Mouse (Mus musculus): Measurements from ENCODE around the gene Ddx43. TPM values are rescaled to one million over a fixed set of nuclear protein-coding genes. Genes with fewer than 3 reads are reported as not detected.

Gene Ddx43
- polyA plus RNA-seq, 1 experiment from 2014 or later, result 0.75 TPM

GRCm38 (mm10) chr9:78450404-78450803 is 54.8 kb downstream of the Ddx43 start:
- H3K27me3 ChIP-seq (ENCODE audit: control insufficient read depth, insufficient read depth, low read length), result peaks cover 16% of the 10 kb centered on the region
- peaks cover 42% of the 10 kb centered on the region for H3K36me3 ChIP-seq (replicated peaks; ENCODE audit: control insufficient read depth, insufficient read depth)
- no peak overlapping the region for H3K4me2 ChIP-seq (replicated peaks)
- H3K4me3 ChIP-seq (replicated peaks; ENCODE audit: low read length), result no peak overlapping the region
- ATAC-seq (ENCODE audit: low FRiP score) (no peak), DNase-seq (ENCODE audit: low spot score) (no peak)
- H3K9ac ChIP-seq, result no peak overlapping the region
- peaks cover 12% of the 10 kb centered on the region for H3K4me1 ChIP-seq (replicated peaks; ENCODE audit: control insufficient read depth, insufficient read depth, low read length)
- no peak overlapping the region for H3K27ac ChIP-seq
- no peaks in the 10 kb centered on the region for H3K9me3 ChIP-seq (ENCODE audit: control insufficient read depth, low read length)
- WGBS, result 79% methylated on average over 5 of the region's 5 CpGs

DNA sequence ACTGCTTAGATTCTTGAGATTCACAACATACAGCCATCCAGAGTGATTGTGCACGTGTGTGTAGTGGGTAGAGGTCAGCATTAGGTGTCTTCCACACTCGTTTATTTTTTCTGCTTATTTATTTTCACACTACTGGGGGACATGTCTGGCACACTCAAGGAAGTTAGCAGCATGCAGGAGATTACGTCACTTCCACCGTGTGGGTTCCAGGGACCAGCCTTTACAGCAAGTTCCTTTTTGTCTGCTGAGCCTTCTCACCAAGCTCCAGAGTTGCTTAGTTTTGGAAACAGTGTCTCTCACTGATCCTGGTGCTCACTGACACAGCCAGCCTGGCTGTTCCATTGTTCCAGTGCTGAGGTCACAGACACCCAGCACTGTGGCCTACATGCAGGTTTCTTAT is 55.8 kb downstream of the Ddx43 start:
- Histone ChIP-seq H3K36me3 (replicated peaks; ENCODE audit: control insufficient read depth, insufficient read depth) (peaks cover 42% of the 10 kb centered on the region), H3K4me2 (replicated peaks) (no peak overlapping the region), H3K27me3 (ENCODE audit: control insufficient read depth, insufficient read depth, low read length) (peaks cover 8% of the 10 kb centered on the region), H3K9ac (no peak overlapping the region), H3K4me3 (replicated peaks; ENCODE audit: low read length) (no peak overlapping the region), H3K4me1 (replicated peaks; ENCODE audit: control insufficient read depth, insufficient read depth, low read length) (peaks cover 12% of the 10 kb centered on the region), H3K9me3 (ENCODE audit: control insufficient read depth, low read length) (no peaks in the 10 kb centered on the region), H3K27ac (no peak overlapping the region)
- no peak for ATAC-seq (ENCODE audit: low FRiP score)
- DNase-seq (ENCODE audit: low spot score), result no peak
- WGBS, result 85% methylated on average over 4 of the region's 4 CpGs

GRCm38 (mm10) chr9:78457026-78457425 is 61.4 kb downstream of the Ddx43 start:
- Histone ChIP-seq H3K36me3 (replicated peaks; ENCODE audit: control insufficient read depth, insufficient read depth) (peaks cover 62% of the 10 kb centered on the region), H3K9ac (no peak overlapping the region), H3K27me3 (ENCODE audit: control insufficient read depth, insufficient read depth, low read length) (no peaks in the 10 kb centered on the region), H3K4me2 (replicated peaks) (no peak overlapping the region), H3K4me1 (replicated peaks; ENCODE audit: control insufficient read depth, insufficient read depth, low read length) (no peaks in the 10 kb centered on the region), H3K4me3 (replicated peaks; ENCODE audit: low read length) (no peak overlapping the region), H3K27ac (no peak overlapping the region), H3K9me3 (ENCODE audit: control insufficient read depth, low read length) (no peaks in the 10 kb centered on the region)
- 92% methylated on average over 8 of the region's 8 CpGs for WGBS
- ATAC-seq (ENCODE audit: low FRiP score) (no peak), DNase-seq (ENCODE audit: low spot score) (no peak)

DNA sequence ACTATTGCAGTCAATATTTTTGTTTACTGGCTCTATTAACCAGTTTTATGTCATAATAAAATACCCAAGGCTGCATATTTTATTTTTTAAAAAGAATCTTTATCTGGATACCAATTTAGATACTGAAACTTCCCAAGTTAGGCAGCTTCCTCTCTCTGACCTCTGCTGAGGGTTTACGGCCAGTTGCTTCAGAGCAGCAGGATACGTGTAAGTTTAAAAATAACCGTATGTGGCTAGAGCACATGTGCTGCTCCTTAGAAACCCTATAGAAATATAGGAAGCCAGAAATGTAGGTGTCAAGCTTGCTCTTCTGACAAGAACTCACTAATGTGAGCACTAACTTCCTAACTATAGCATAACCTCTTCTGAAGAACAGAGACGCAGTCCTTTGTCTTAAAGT is 67.8 kb downstream of the Ddx43 start:
- peaks cover 81% of the 10 kb centered on the region for H3K36me3 ChIP-seq (replicated peaks; ENCODE audit: control insufficient read depth, insufficient read depth)
- H3K4me1 ChIP-seq (replicated peaks; ENCODE audit: control insufficient read depth, insufficient read depth, low read length), result no peaks in the 10 kb centered on the region
- no peak overlapping the region for H3K4me2 ChIP-seq (replicated peaks)
- H3K4me3 ChIP-seq (replicated peaks; ENCODE audit: low read length), result no peak overlapping the region
- H3K27me3 ChIP-seq (ENCODE audit: control insufficient read depth, insufficient read depth, low read length), result no peaks in the 10 kb centered on the region
- 93% methylated on average over 4 of the region's 4 CpGs for WGBS
- ATAC-seq (ENCODE audit: low FRiP score) (no peak), DNase-seq (ENCODE audit: low spot score) (no peak)
- H3K27ac ChIP-seq, result no peak overlapping the region
- no peaks in the 10 kb centered on the region for H3K9me3 ChIP-seq (ENCODE audit: control insufficient read depth, low read length)
- H3K9ac ChIP-seq, result no peak overlapping the region

GRCm38 (mm10) chr9:78465725-78466124 is 70.1 kb downstream of the Ddx43 start:
- ATAC-seq (ENCODE audit: low FRiP score), result no peak
- no peaks in the 10 kb centered on the region for H3K4me1 ChIP-seq (replicated peaks; ENCODE audit: control insufficient read depth, insufficient read depth, low read length)
- no peaks in the 10 kb centered on the region for H3K27me3 ChIP-seq (ENCODE audit: control insufficient read depth, insufficient read depth, low read length)
- no peak overlapping the region for H3K9ac ChIP-seq
- no peak overlapping the region for H3K27ac ChIP-seq
- no peaks in the 10 kb centered on the region for H3K9me3 ChIP-seq (ENCODE audit: control insufficient read depth, low read length)
- WGBS, result 93% methylated on average over 3 of the region's 3 CpGs
- no peak overlapping the region for H3K4me3 ChIP-seq (replicated peaks; ENCODE audit: low read length)
- H3K4me2 ChIP-seq (replicated peaks), result no peak overlapping the region
- peaks cover 88% of the 10 kb centered on the region for H3K36me3 ChIP-seq (replicated peaks; ENCODE audit: control insufficient read depth, insufficient read depth)
- no peak for DNase-seq (ENCODE audit: low spot score)

Other genes starting within 250 kb of the Ddx43 start
- gene Gsta4, start 213.0 kb upstream of the Ddx43 start, polyA plus RNA-seq (2014; fragmentation: Nextera tagmentation; extraction: Ambion mirVana), result 23.6 and 31.3 TPM in 2 replicates
- not detected in 2 replicates for gene Gsta1, start 165.1 kb upstream of the Ddx43 start, polyA plus RNA-seq (2014; fragmentation: Nextera tagmentation; extraction: Ambion mirVana)
- not detected in 2 replicates for gene Gm3776, start 138.6 kb upstream of the Ddx43 start, polyA plus RNA-seq (2014; fragmentation: Nextera tagmentation; extraction: Ambion mirVana)
- not detected in 2 replicates for gene Gm10639, start 105.9 kb upstream of the Ddx43 start, polyA plus RNA-seq (2014; fragmentation: Nextera tagmentation; extraction: Ambion mirVana)
- gene Omt2a, start 81.0 kb upstream of the Ddx43 start, polyA plus RNA-seq (2014; fragmentation: Nextera tagmentation; extraction: Ambion mirVana), result not detected in 2 replicates
- not detected in 2 replicates for gene Omt2b, start 68.2 kb upstream of the Ddx43 start, polyA plus RNA-seq (2014; fragmentation: Nextera tagmentation; extraction: Ambion mirVana)
- not detected in 2 replicates for gene Gsta2, start 40.0 kb upstream of the Ddx43 start, polyA plus RNA-seq (2014; fragmentation: Nextera tagmentation; extraction: Ambion mirVana)
- 4.5 and 6.0 TPM in 2 replicates for gene Dppa5a, start 27.6 kb upstream of the Ddx43 start, polyA plus RNA-seq (2014; fragmentation: Nextera tagmentation; extraction: Ambion mirVana)
- gene Ooep, start 17.1 kb upstream of the Ddx43 start, polyA plus RNA-seq (2014; fragmentation: Nextera tagmentation; extraction: Ambion mirVana), result 5.0 and 6.5 TPM in 2 replicates
- gene Cgas, start 47.5 kb downstream of the Ddx43 start, polyA plus RNA-seq (2014; fragmentation: Nextera tagmentation; extraction: Ambion mirVana), result 0.63 and 0.84 TPM in 2 replicates
- gene Mto1, start 52.4 kb downstream of the Ddx43 start, polyA plus RNA-seq (2014; fragmentation: Nextera tagmentation; extraction: Ambion mirVana), result 27.5 and 28.5 TPM in 2 replicates
- 1.4 and 2.0 TPM in 2 replicates for gene Gm17324, start 53.0 kb downstream of the Ddx43 start, polyA plus RNA-seq (2014; fragmentation: Nextera tagmentation; extraction: Ambion mirVana)
- 3,726 and 3,749 TPM in 2 replicates for gene Eef1a1, start 93.4 kb downstream of the Ddx43 start, polyA plus RNA-seq (2014; fragmentation: Nextera tagmentation; extraction: Ambion mirVana)
- gene Slc17a5, start 192.3 kb downstream of the Ddx43 start, polyA plus RNA-seq (2014; fragmentation: Nextera tagmentation; extraction: Ambion mirVana), result 15.5 and 16.7 TPM in 2 replicates
- 2.1 and 2.2 TPM in 2 replicates for gene Cd109, start 219.8 kb downstream of the Ddx43 start, polyA plus RNA-seq (2014; fragmentation: Nextera tagmentation; extraction: Ambion mirVana)

All from hindbrain, embryonic 14.5 days (tissue).